Mouse (Mus musculus) adrenal gland, adult 2 months (tissue): ENCODE data around the gene Pex14. TPM values are rescaled to one million over a fixed set of nuclear protein-coding genes. Genes with fewer than 3 reads are reported as not detected.

ENCODE experiments used
- DNase-seq: peaks from one replicate; pipeline ENCODE4 v3.0.0; 2021
- polyA plus RNA-seq: library from polyadenylated mRNA; depleted of rRNA; stranded (reverse); fragments of >200 nt; gene quantifications from 2 replicates; pipeline ENCODE4 v1.2.3, GENCODE M21; 2012
- total RNA-seq, 2 experiments: library from RNA; stranded (reverse); gene quantifications; 2 replicates each; pipeline ENCODE4 v1.2.3; 2021

Gene Pex14
- total and polyA plus RNA-seq, 3 experiments = 77.8 to 111 (median 81.4) TPM

DNA sequence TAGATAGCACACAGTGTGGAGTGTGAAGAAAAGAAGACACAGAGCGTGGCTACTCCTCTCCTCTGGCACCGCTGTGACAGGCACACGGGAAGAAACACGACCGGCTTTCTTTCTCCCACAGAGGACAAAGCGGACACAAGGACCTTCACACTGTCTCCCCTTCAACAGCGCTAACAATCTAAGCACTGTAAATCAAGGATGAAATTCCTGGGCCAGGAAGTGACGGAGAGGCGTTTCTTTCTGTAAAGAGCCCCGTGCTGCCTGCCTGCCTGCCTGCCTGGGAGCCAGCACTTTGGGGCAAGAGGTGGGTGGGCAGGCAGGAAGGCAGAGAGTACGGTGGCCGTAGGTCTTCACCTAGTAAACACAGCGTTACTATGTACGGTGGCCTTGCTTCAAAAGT lies 42.2 kb downstream of the Pex14 start:
- DNase-seq = no peak

DNA sequence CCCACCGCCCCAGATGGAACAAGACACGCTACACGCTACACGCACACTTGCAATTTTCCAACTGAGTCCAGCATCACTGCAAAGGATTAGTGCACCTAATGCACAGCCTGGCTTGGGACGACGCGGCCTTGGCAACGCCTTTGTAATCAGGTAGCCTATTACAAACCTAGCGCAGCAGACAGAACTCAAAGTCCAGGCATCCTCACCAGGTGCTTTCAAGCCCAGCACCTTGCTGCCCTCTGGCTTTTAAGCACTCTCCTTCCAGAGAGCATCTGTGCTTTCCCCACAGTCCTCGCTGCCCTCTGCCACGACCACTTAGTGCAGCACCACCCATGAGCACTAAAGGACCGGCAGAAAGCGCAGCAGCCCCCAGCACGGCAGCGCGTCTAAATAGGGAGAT lies 42.7 kb downstream of the Pex14 start:
- DNase-seq = no peak

DNA sequence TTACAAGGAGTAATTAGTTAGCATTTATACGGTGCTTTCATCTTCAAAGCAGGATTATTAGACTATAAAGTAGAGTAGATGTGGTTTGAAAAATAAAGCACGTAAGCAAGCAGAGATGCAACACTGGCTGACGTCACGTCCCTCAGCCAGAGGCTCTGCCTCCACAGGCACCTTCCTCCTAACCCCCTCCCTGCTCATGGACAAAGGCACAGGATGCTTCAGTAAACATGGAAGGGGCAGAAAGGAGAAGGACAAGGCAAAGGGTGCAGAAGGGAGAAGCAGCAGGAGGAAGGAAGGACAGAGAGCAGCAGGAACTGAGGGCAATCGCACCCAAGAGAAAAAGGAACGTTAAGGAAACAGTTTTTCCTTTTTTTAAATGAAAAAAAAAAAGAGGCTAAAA lies 43.8 kb downstream of the Pex14 start:
- DNase-seq = no peak

DNA sequence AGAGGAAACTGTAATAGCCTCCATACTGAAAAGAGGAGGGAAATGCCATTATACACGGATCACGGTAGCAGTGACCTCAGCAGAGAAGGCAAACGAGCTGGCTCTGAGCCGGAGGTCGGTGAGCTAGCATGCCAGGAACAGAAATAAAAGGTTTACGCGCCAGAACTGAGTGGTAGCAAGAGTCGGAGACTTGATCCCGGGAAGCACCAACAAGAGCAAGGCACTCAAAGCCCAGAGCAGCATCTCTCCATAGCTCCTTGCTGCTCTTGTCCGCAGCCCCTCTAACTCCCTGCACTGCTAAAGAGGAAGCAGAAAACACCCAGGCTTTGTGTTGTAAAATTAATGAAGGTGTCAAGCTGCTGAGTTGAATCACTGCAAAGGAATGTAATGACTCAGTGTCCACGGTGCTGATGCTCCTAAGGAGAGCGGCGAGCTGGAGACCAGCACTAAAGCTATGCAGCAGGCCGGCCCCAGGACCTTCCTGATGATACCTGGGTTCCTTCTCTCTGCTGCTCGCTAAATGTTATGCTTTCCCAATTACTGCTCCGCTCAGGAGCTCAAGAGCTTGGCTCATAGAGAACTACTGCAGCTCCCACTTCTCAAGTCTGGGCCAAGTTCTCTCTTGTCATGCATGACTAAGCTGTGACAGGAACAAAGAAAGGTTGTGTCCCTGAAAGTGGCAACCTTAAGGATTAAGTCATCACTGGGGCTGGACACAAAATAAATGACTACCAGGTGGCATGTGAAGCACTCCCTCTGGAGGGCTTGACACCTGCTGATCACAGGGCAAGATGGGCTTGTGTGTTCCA lies 50.1 kb downstream of the Pex14 start:
- DNase-seq = peak; percentile 81

DNA sequence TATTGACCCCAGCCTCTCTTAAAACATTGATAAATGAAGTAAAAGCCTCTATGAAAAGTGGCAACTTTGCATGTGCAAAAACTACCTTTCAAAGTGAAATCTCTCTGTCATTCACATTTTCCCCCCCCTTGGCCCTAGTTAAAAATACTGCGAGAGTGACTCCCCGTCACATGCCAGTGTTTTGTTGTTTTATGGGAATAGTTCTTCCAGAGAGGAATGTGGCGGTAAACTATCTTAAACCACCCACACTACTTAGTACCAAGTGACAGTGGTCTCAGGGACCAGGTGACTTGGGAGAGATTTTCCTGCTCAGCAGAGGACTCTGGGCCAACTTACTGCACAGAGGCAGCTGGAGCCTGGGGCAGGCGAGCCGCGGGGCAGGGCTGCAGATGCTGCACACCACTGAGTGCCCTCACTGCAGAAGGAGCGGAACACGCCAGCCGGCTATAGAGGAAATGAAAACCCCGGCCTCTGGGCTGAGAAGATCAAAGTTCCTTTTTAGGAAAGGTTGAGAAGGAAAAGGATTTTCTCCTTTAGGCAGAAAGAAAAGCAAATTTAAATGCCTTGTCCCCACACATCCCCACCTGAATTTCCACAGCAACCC lies 50.9 kb downstream of the Pex14 start:
- peak; percentile 39 for DNase-seq

DNA sequence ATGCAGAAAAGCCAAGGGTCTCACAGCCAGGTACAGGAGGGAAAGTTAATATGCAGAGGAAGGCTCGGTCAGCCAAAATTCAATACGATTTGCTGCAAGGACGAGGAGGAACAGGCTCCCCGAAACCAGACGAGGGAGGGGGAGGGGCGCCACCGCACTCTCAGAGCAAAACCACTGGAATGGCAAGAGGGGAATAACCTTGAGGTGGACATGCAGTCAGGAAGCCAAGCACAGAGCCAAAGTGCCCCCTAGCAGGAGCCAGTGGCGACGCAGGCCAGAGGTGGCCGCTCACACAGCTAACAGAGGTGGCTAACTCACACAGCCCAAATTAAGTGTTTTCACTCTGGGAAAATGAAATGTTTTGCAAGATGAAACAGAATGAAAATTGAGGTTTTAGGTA lies 52.3 kb downstream of the Pex14 start:
- DNase-seq = peak; percentile 85

DNA sequence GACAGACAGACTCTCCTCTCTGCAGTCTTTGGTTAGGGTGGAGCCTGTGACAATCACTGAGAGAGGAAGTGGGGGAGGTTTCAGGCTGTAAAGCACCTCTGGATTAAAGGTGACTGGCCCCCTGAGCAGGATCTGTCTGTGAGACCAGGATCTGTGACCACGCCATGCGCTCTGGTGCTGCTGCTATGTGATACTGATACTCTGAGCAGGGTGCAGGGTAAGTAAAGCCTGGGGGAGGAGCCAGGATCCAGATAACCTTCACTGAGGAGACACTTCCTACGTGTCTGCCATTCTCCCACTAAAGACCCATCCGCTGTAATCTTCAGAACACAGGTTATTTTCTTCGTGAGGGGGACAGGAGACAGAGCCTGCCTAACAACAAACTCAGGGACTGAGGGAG lies 53.8 kb downstream of the Pex14 start:
- DNase-seq = no peak

DNA sequence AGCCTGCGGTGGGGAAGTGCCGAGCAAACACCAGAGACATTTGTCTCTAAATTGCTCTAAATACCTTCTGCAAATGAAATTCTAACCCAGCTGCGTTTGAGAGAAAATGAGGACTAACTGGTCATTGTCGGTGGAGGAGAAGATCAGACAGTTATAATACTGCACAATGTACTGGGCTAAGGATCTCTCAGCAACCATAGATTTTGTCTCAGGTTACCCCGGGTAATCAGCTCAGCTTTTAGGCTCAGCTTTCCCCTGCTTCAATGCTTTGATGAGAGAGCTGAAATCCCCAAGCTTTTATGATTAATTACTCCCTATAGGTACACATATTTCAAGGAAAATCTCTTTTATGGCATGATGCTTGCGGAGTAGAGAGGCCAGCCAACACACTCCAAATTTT lies 59.4 kb downstream of the Pex14 start:
- no peak for DNase-seq

DNA sequence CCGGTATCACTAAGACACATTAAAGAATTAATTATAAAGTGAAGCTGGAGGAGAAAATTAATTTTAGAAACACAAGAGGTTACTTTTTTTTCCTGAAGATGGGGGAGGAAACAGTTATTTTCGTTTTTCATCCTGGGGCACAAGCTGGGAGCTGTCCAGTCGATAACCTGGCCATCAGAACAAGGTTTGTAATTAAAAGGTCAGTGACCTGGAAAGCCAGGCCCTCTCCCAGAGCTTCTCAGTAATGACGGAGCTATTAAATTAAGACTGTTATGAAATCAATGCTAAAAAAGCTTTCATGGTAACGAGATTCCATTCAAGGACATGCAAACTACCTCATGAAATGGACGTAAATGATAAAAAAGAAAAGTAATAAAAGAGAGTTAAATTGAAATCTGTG lies 62.0 kb downstream of the Pex14 start:
- no peak for DNase-seq

DNA sequence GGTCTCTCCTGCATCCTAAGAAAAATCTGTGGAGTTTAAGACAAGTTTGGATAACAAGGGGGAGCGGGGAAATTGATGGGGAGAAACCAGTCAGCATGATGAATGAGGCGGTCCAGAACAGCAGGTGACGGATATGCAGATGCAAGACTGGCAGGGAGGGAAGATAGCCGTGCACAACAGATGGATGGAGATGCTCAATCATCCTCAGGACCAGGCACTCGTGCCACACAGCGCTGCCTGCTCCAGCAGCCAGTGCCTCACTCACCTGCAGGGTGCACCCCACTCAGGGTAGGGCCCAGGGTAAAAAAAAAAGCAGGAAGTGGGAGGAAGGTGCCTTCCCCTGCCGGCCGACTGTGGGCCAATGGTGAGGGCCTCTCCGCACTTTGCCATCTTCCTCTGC lies 63.1 kb downstream of the Pex14 start:
- DNase-seq = no peak

DNA sequence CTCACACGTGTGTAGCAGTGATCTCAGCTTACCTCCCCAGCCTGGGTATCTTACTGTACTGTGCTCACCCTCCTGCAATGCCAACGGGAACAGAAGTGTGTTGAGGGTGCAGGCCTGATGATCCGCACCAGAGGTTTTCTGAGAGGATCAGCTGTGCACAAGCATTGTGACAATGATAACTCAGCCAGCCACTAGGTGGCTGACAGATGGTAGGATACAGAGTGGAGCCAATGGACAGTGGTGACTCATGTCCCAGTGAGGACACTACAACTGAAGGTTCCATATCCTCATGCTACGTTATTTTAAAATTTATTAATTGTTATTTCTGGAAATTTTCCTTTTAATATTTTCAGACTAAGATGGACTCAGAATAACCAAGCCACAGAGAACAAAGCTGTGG lies 68.2 kb downstream of the Pex14 start:
- peak; percentile 45 for DNase-seq

DNA sequence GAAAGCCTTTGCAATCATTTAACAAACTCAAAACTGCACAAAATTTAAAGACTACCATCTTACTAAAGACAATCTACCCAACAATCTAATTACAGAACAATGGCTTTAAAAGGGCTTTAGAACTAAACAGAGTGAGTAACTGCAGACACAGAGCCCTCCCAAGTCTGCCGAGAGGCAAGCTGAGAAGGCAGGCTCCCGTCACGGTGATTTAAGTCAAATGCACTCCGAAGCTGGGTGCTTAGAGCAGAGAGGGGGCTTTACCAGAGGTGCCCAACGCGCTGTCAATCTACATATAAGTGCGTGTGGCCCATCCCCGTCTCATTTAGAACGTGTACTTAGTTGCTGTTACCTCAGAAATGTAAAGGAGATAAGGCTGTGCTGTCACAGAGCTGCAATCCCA lies 72.1 kb downstream of the Pex14 start:
- DNase-seq = no peak

DNA sequence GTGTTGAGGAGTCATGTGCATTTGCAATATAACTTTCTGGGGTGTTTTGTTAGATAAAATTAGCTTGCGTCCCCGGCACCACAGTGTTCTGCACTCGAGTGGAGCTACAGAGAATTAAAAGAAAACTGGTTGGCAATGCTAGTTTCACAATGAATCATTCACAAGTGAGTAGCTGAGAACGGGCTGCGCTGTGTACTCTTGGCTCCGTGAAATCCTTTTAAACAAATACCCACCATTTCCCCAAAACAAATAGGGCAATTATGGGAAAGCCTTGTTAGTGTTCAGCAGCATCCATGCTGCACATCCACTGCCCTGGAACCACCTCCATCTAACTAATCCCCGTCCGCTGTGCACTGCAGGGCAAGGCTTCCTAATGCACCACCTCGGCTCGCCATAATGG lies 74.4 kb downstream of the Pex14 start:
- DNase-seq = no peak

DNA sequence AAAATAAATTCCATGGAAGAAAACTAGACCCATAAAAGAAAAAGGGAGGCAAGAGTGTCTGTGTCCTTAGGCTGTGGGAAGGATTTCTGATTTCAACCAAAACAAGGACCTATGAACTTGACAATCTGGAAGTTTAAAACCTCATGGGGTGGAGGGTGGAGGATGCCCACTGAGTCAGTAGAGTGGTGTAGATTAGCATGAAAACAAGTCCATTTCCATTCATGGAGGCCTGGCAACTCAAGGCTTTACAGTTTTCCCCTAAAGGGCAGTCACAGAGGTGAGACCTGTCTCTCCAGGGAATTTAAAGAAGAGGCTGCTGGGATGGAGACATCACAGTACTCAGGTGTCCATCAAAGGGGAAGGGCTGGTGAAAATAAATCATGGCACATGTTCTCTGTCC lies 78.7 kb downstream of the Pex14 start:
- no peak for DNase-seq

DNA sequence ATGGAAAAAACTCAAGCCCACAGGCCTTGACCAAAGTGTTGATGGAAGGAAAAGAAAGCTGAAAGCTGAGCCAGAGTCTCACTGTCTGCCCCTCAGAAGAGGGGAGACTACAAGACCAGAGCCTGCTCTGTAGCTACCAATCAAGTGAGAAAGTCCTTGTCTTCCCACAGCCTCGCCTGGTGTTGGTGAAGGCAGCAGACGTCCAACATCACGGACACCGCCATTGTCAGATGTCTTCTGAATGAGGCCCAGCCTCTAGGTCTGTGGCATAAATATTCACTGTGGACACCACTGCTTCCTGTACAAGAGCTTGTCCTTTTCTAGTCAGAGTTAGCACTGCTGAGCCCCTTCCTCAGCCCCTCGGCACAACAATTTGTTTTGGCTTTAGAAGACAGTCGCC lies 80.2 kb downstream of the Pex14 start:
- DNase-seq = no peak

DNA sequence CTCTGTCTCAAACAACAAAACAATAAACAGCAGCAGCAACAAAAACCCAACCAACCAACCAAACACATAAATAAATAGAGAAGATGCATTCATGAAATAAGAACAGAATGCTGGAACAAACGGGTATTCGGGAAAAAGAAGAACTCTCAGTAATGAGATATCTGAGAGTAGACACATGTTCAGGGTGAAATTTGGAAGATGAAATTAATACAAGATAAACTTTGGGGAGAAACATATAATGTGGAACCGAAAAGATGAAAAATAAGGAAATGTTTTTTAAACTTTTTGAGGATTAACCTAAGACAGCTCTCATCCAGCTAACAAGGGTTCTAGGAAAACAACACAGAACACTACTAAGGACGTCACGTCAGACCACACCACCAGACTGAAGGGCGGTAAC lies 92.9 kb downstream of the Pex14 start:
- DNase-seq = no peak

DNA sequence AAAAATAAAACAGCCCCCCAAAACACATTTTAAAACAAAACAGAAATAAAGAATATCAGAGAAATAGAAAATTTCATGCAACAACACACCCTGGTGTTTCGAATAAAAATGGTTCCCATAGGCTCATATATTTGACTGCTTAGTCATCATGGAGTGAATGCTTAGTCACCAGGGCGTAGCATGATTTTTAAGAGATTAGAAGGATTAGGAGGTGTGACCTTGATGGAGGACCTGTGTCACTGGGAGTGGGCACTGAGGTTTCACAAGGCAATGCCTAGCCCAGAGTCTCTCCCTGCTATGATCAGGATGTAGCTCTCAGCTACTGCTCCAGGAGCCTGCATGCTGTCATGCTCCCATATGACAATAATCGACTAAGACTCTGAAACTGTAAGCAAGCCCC lies 93.6 kb downstream of the Pex14 start:
- no peak for DNase-seq

DNA sequence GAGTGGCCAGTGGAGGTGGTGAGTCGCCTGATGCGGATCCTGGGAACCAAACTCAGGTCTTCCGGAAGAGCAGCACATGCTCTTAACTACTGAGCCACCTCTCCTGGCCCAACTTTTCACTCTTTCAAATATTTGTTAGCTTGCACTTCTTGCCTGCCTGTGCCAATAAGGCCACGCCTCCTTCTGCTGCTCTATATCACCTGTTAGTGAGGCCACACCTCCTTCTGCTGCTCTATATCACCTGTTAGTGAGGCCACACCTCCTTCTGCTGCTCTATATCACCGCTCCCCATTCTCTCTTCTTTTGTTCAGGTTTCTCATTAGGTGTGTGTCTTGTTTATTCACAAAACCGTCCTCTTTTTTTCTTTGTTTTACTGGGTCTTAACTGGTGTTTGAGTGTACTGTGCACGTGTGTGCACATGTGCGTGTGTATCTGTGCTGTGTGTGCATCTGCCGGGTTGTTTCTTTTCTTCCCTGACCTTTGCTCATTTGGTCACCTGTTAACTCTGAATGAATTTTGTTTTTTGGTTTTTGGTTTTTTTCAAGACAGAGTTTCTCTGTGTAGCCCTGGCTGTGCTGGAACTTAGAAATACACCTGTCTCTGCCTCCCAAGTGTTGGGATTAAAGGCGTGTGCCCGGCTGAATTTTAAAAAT lies 97.1 kb downstream of the Pex14 start:
- DNase-seq = no peak

DNA sequence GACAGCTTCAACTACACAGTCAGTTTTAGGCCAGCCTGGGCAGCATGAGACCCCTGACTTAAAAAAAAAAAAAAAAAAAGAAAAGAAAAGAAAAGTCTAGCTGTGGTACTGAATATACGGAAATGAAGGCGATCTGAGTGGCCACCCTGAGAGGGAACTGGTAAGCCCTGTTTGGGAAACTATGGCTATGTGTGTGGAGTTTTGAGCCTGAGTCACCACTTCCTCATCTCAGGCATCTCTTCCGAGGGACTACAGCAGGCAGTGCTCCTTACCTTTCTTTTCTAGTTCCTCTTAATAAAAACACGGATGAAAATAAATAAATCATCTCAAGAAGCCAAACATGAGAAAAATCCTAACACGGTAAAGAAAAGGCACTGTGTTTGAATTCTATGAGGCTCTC lies 98.2 kb downstream of the Pex14 start:
- DNase-seq = no peak

DNA sequence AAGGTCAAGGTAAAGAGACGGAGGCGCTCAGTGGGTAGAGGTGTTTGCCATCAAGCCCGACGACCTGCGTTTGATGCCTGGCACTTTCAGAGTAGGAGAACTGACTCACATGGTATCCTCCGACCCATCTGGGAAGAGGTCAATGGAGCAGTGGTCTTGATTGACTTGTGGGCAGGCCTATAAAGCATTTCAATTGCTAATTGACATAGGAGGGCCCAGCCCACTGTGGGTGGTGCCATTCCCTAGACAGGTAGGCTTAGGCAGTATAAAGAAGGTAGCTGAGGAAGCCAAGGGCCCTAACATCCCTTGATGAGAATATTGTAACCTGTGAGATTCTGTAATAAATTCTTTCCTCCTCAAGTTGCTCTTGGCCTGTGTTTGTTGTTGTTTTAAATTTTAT lies 98.9 kb downstream of the Pex14 start:
- DNase-seq = no peak

DNA sequence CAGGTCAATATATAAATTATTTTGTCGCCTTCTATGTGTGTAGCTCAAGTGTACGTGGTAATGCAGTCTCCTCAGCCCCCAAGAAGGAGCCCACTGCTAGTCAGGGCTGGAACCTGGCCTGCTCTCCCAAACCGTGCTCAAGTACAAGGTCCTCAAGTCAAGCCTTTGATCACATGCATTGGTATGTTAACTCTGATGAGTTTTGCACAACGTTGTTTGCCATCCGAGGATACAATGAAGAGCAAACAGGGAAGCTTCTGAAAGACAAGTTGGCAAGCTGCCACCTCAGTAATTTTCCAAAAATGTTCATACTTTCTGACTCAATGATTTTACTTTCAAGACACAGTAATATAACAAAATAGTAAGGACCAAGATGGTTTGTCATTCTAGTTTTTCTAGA lies 105.7 kb downstream of the Pex14 start:
- DNase-seq = no peak

DNA sequence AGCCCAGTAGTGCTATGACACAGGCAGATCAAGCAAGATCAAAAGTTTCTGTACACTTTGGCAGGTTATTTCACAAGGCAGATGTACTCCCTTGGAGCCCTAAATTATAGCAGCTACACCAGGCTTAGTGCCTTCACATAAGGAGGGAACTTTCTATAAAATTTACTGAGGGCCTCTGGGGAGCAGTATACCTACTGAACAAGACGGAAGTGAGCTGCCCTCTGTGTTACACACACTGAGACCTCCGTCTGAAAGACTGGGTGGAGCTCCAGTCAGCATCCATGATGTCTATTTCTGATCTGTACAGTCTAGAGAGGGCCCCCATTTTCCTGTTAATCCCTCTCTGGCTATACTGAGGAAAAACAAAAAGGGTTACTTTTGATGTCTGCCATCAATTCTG lies 109.6 kb downstream of the Pex14 start:
- DNase-seq = no peak
